Mouse (Mus musculus) urinary bladder, postnatal 25 days (tissue): ENCODE data around the gene Kcnc3.

Experiments used
- DNase-seq: peaks from one replicate; pipeline ENCODE4 v3.0.0; 2022; ENCODE audit warnings: low spot score

Gene Kcnc3

GRCm38 (mm10) chr7:44571811-44572210 lies 18.7 kb upstream of the Kcnc3 start:
- DNase-seq = no peak

- DNase-seq = no peak
Measured at GRCm38 (mm10) chr7:44572213-44572701, 18.2 kb upstream of the Kcnc3 start, which contains the start of gene Napsa. Gene Napsa (plus strand): TSS chr7:44572380.

GRCm38 (mm10) chr7:44572956-44573484 lies 17.4 kb upstream of the Kcnc3 start:
- DNase-seq = no peak

- DNase-seq = no peak
Measured at GRCm38 (mm10) chr7:44576333-44576844, 14.1 kb upstream of the Kcnc3 start.

- no peak for DNase-seq
Measured at GRCm38 (mm10) chr7:44581637-44582036, 8.8 kb upstream of the Kcnc3 start.

- no peak for DNase-seq
Measured at GRCm38 (mm10) chr7:44582709-44583108, 7.8 kb upstream of the Kcnc3 start.

GRCm38 (mm10) chr7:44583146-44583545 lies 7.3 kb upstream of the Kcnc3 start:
- no peak for DNase-seq

GRCm38 (mm10) chr7:44584265-44584804 lies 6.1 kb upstream of the Kcnc3 start:
- DNase-seq = no peak

- no peak for DNase-seq
Measured at GRCm38 (mm10) chr7:44584921-44585320, 5.5 kb upstream of the Kcnc3 start.

- no peak for DNase-seq
Measured at GRCm38 (mm10) chr7:44585606-44586005, 4.9 kb upstream of the Kcnc3 start.

GRCm38 (mm10) chr7:44586518-44586917 lies 3.9 kb upstream of the Kcnc3 start:
- no peak for DNase-seq

- no peak for DNase-seq
Measured at GRCm38 (mm10) chr7:44586930-44587329, 3.5 kb upstream of the Kcnc3 start.

GRCm38 (mm10) chr7:44587676-44588075 lies 2.8 kb upstream of the Kcnc3 start:
- DNase-seq = no peak

- no peak for DNase-seq
Measured at GRCm38 (mm10) chr7:44588338-44588737, 2.1 kb upstream of the Kcnc3 start.

GRCm38 (mm10) chr7:44589149-44589548 lies 1.3 kb upstream of the Kcnc3 start:
- DNase-seq = peak; percentile 28

GRCm38 (mm10) chr7:44589946-44590345 lies 518 bp upstream of the Kcnc3 start:
- DNase-seq = no peak

GRCm38 (mm10) chr7:44591348-44592116 lies 1.1 kb downstream of the Kcnc3 start:
- DNase-seq = no peak

GRCm38 (mm10) chr7:44593051-44593450 lies 2.6 kb downstream of the Kcnc3 start:
- no peak for DNase-seq

GRCm38 (mm10) chr7:44593775-44594174 lies 3.3 kb downstream of the Kcnc3 start:
- DNase-seq = peak; percentile 74

- no peak for DNase-seq
Measured at GRCm38 (mm10) chr7:44594291-44594690, 3.8 kb downstream of the Kcnc3 start.

- no peak for DNase-seq
Measured at GRCm38 (mm10) chr7:44595131-44595561, 4.7 kb downstream of the Kcnc3 start.

- no peak for DNase-seq
Measured at GRCm38 (mm10) chr7:44596051-44596450, 5.6 kb downstream of the Kcnc3 start.

GRCm38 (mm10) chr7:44596996-44597538 lies 6.6 kb downstream of the Kcnc3 start:
- DNase-seq = no peak
